Mouse (Mus musculus): Measurements from ENCODE around the gene Grk5.
"Not testable (repeated sequence)": the region's sequence is repeated elsewhere in the genome, so short reads cannot be mapped to it uniquely, and the experiment has no call there.

The Grk5 gene

DNA sequence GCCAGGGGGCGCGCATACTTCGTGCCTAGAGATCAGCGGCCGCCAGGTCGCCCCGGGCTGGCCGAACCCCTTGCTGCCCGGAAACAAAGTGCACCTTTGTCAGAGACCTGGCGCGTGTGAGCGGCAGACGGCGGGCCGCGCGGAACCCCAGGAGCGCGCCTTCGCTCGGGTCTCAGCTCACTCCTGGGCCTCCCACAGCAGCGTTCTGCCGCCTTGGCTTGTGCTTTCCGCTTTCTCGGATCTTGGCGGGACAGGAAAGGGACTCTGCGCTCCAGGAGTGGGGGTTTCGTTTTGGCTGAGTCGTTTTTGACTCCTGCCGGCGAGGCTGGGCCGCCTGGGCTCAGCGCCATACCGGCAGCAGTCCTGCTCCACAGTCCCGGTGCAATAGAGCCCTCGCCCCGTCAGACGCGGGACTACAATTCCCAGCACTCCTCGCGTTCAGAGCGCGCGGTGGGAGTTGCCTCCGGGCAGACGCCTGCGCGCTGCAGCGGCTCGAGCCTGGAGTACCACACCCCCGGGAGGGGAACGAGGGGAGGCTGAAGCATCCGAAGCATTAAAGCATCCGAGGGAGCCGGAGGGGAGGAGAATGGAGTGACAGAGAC, at the start of gene Grk5:
TSS of gene Grk5 (plus strand) at position 36 of the 602 bp plus-strand sequence.
- peak; percentile 94 for DNase-seq

DNA sequence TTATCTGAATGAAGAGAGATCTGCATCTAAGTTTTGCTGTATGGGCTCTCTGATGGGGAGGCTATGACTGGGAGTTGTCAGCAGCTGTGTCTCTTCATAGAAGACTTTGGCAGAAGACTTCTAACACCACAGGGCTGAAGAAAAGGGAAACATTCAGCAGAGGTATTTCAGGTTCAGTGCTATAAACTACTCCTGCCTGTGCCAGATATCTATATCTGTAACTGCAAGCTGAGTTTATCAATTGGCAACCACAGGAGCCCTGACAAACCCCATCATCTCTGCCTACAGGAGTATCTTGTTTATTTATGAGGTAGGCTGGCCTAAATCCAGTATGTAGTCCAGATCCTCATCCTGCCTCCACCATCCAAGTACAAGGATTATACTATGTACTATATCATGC, 46.2 kb upstream of the Grk5 start:
- DNase-seq: no peak

DNA sequence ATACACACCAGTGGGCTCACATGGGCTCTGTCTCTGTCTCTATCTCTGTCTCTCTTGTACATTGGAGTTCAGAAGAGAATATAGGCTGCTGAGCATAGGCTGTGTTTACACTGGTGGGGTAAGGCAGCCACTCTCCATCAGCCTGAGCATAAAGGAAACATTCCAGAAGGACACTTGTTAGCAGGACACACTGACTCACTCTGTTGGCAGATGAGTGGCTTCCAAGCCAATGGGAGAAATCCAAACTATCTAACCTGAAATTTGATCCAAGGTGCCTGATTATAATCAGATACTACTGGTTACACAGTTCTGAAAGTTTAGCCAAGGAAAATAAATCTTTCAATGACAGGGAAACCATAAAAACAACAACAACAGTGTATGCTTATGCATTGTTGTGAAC, 43.8 kb upstream of the Grk5 start:
- DNase-seq: no peak

DNA sequence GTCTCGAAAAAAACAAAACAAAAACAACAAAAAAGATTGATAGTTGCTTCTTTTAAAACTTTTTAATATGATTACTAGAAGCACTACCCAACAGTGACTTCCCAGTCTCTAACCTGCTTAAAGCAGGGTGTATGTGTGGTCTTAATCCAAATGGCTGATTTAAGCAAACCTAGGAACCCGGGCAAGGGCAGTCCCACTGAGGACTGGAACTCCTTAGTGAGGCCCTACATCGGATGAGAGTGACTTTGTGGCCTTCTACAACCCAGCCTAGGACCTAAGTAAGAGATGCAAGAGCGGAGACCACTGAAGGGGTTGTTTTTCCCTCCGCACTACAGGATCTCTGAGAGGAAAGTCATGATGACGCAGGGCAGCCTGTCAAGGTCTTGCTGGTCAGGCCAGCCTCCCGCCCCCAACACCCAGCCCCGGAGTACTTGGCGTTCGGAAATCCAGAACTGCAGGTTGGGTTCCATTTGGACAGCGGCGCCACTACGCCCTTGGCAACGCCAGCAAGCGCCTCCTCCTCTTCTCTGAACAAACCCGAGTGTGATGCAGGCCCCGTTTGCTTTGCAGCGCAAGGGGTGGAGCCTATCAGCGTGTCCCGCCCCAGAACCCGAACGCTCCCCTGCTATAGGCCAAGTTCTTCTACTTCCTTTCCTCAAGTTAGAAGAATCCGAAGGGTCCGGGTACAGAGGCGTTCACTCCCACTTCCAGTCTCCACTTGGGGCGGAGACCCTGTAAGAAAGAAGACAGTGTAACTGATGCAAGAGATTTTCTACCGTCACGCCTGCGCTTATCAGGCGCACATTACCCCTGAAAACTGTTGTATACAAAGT, 28.5 kb upstream of the Grk5 start, which contains the start of gene Sfxn4:
TSS of gene Sfxn4 (minus strand) at position 612 of the 833 bp plus-strand sequence.
- peak; percentile 96 for DNase-seq

DNA sequence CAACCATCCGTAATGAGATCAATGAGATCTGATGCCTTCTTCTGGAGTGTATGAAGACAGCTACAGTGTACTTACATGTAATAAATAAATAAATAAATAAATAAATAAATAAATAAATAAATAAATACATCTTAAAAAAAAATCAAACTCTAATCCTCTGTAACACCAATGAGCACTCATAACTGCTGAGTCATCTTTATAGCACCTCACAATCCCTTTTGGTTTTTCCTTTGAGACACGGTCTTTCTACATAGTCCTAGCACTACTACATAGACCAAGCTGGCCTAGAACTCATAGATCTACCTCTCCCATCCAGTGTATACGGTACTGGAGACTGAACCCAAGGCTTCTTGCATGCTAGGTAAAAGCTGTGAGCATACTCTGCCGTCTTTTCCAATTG, 23.4 kb upstream of the Grk5 start:
- DNase-seq: not testable (repeated sequence)

DNA sequence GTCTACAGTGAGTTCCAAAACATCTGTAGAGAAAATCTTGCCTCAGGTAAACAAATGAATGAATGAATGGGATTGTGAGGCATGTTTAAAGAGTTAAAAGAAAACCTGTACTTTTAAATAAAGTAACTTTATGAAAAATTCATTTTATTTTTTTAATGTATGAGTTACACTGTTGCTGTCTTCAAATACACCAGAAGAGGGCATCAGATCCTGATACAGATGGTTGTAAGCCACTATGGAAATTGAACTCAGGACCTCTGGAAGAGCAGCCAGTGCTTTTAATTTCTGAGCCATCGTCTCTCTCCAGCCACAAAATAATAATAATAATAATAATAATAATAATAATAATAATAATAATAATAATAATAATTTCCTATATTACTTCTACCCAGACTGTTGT, 19.1 kb upstream of the Grk5 start:
- no peak for DNase-seq

DNA sequence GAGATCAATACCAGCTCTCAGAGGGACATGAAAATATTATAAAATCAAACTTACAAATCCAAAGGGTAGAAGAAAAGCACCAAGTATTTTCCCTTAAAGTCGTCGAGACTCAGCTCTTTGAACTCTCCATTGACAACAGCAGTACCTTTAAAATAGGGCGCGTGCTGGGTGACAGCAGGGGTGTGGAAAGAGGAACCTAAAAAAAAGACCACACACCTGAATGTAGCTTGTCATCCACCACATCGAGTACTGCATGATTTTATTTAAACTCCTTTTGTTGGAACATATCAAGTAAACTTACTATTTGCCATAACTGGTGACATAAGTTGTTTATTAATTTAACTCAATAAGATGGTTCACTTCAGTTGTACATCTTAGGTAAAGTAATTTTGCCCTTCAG, 18.2 kb upstream of the Grk5 start:
- DNase-seq: no peak

DNA sequence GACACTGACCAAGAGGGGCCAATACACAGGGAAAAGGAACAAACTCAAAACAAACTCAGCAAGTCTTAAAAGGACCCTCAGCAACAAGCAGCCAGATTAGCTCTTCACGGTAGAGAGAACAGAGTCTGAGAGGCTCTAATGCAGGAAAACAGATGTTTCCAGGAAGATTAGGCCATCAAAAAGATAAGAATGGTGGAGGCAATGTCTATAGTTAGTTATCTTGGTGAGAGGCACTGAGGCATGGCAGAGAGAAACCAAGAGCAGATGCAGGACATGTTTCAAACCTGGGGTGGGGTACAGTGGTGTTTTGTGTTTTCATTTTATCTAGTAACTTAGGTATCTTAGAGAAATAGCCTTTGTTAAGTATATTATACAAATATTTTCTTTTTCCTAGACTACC, 17.3 kb upstream of the Grk5 start:
- DNase-seq: no peak

DNA sequence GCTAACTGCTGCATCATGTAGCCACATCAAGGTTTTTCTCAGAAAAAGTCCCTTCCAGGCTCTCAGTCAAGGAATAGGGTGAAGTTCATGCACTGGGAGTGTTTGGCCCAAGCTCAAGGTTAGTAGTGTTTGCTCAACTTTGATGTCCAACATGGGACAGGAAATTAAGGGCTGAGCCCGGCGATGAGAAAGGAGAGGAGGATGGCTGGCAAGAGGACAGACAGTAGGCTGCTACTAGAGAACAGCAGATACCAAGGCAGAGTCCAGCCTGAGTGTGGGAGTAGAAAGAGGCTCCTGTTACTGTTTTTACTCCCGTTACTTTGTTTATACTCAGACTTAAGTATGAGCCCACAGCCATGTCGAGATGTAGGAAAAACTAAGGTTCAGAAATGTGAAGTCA, 16.0 kb upstream of the Grk5 start:
- DNase-seq: peak; percentile 43

DNA sequence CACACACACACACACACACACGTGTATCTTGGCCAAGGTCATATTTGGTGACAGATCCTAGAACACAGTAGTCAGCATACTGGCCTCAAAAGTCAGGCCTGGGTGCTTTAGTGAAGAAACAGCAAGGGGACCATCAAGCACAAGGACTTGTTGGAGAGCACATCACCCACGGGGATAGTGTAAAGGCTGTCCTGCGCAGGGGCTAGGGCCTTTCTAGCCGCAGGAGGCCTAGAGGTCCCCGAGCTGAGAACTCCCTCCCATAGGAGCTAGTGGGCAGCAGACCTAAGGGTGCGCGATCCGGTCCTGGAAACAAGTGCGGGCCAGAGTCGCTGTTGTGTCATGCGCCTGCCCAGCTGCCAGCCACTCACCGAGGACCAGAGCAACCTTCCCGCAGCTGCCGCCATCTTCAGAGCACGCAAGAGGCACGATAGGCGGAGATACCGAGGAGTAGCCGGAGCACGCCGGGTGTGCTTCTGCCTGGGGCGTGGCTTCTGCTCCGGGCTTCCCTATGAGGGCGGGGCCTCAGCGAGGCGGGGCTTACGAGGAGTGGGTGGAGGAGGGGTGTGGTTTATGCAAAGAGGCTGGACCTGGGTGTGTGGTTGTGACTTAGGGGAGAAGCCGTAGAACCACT, 15.4 kb upstream of the Grk5 start, which contains the start of gene Prdx3:
TSS of gene Prdx3 (minus strand) at position 493 of the 631 bp plus-strand sequence.
- DNase-seq: peak; percentile 97

DNA sequence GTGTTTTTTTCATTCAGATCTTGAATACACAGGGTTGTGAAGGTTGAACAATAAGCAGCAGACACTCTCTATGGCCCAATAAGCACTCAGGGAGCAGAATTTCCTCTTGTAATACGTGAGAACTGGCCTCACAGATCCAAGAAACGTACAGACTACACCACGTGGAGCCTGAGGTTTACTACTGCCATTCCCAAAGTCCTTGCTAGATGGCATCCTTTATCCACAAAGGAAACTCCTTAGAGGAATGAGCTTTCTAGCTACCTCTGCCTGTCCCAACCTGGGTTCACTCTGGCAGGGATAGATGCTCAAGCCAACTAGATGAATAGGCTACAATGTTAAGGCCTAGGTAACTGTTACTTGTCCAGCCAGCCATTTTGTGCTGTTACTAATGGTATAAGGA, 6.4 kb upstream of the Grk5 start:
- peak; percentile 39 for DNase-seq

DNA sequence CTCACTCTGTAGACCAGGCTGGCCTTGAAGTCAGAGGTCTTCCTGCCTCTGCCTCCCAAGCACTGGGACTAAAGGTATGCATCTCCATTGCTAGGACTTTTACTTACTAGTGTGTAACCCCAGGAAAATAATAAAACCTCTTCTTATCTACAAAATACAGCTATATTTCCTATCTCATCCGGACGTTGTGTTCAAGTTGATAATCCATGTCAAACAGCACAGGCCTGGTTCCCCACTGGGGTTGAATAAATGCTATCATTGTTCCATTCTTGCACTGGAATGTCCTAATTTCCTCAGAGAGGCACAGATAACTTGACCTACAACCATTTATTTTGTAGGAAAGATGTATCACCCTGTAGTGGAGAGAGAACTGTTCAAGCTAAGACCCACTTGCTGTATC, 1.9 kb upstream of the Grk5 start:
- no peak for DNase-seq

DNA sequence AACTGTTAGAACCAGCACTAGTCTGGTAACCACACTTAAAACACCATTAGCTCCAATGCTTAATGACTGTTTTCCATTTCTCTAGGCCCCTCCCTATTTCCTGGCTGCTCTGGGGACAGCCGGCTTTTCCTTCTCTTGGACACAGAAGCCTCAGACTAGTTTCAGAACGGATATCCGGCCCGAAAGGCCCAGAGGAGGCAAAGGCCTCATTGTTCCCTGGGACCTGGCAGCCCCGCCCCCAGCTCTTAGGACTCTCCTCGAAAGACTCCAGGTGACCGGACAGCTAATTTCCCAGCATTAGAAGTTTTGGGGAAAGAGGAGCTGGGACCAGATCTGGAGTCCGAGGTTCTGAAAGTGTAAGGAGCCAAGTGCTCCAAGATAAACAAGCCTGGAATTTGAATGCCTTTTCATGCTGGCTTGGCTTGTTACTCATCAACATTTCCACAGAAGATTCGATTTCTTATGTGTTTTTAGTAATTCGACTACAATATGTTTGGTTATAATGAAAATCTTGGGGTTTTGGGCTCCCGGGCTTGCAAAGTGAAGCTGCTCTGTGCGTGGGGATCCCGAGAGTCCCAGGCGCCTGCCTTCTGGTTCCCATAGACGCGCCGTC, 342 bp upstream of the Grk5 start:
- DNase-seq: peak; percentile 81

DNA sequence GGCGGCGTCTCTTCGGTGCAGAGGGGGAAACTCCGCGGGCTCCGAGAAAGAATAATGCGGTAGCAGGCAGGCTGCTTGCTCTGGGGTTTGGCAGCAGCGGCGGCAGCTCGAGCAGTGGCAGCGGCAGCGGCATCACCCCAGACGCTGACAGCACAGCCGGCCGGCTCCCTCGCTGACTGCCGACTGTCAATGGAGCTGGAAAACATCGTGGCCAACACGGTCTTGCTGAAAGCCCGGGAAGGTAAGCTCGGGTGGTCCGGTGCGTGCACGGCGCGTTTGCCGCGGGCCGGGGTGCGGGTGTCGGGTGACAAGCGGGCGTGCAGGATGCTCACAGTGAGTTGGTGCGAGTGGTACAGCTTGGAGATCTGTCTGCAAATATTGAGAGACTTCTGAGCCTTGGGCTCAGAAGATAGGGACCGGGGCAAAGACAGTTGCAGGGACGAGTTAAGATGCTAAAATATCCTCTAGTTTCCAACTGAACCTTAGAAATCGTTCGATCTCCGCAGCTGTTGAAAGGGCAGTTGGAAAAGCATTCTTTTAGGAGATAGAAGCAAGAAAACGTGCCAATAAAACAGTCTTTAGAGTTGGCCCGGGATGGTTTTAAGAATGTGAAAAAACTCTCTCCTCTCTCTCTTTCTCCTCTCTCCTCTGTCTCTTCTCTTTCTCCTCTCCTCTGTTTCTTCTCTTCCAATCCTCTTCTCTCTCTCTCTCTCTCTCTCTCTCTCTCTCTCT, 1.0 kb downstream of the Grk5 start:
- no peak for DNase-seq

DNA sequence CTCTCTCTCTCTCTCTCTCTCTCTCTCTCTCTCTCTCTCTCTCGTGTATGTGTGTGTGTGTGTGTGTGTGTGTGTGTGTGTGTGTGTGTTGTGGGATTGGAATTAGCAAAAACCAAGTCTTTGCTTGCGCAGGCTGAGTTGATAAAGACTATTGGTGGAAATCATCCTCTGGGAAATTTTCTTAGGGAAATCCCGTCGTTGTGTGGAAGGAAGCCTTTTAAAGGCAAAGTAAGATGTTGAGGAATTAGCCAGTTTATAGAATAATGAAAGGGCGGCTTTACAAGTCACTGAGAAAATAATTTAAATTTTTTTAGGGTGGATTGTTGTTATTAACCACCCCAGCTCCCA, 1.5 kb downstream of the Grk5 start:
- DNase-seq: no peak

DNA sequence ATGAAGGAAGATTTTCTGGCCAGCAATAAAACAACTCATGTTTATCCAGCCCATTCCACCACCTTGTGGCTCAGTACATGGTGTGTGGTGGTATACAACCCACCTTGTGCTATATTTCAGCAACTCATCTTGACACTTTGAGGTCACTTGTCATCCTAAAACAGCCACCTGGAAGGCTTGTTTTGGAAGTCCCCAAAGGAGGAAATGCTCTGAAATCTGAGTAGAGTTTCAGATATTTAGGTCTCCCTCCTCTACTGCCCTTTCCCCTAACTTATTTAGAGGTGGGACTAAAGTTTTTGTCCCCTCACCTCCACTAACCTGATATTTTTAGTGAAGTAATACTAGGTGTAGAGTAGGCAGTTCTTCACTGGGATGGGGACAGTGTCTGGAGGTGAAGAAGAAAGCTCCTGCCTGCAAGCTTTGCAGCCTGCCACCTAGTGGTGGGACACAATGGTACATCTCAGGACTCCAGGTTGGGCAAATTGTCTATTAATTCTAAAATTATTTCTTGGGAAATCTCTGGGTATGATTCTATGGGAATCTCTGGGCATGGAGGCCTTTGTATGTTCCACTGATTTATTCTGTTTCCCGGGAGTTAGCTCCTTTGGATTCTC, 2.5 kb downstream of the Grk5 start:
- peak; percentile 40 for DNase-seq

DNA sequence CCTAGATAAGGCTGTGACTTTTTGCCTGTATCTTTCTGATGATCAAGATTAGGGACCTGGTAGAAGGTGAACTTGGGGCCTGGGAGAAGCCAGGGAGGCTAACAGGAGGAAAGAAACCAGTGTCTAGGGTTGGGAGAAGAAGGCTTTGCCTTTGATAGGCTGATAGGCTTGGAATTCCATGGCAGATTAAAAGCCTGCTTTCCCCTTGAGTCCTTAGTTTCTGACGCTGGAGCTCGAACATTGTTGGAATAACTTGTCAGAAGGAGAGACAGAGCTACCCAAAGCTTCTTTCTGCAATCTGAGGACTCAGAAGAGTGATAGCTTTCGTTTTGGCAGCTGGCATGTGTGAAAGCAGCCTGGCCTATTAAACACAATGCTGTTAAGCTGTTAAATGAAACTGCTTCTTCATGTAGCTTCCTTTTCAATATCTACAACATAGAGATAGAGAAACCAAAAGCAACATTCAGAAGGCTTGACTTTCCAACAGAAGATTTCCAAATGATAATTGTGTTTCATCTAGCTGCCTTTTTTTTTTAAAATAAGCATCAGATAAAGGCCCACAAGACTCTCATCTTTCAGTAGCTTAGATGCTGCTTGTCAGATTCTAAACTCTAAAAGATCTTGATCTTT, 5.8 kb downstream of the Grk5 start:
- no peak for DNase-seq

DNA sequence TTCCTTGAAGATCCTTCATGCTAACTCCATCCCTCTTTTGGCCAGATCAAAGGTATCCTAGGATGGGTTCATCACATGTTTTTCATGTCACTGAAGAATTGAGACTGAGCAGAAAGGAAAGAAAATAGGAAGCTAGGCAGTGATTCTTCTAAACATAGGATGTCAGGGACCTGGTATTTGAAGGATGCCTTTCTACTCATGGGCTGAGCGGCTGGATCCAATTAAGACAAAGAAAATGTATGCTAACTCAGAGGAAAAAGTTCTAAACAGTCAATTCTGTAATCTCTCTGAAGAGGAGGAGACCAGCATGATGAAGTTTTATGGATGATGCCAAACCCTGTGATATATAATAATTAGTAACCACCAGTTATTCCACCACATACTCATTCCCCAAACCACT, 13.6 kb downstream of the Grk5 start:
- no peak for DNase-seq

DNA sequence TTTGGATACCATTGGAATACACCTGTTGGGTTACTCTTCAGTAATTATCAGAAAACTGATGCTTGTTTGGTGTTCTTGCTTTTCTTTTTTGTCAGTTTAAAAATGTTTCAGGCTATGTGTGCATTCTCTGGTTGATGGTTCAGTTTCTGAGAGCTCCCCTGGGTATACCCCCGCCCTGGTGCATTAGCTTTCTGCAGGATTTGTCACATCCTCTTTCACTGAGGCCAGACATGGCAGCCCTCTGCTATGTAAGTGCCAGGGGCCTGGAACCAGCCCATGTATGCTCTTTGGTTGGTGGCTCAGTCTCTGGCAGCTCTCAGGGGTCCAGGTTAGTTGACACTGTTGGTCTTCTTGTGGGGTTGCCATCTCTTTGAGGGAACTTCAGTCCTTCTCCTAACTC, 14.4 kb downstream of the Grk5 start:
- DNase-seq: no peak

DNA sequence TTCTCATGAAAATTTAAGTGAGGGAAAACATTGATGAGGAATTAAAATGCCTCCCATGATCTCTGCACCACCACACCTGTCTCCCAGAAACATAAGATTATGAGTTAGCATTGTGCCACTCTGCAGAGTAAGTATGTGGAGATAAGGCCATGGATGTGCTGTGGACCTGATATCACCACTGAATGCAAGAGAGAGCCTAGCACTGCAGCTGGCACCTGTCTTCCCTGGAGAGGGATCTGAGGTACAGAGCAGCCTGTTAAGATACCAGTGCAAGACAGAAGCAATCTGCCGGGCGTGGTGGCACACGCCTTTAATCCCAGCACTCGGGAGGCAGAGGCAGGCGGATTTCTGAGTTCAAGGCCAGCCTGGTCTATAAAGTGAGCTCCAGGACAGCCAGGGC, 15.9 kb downstream of the Grk5 start:
- no peak for DNase-seq

DNA sequence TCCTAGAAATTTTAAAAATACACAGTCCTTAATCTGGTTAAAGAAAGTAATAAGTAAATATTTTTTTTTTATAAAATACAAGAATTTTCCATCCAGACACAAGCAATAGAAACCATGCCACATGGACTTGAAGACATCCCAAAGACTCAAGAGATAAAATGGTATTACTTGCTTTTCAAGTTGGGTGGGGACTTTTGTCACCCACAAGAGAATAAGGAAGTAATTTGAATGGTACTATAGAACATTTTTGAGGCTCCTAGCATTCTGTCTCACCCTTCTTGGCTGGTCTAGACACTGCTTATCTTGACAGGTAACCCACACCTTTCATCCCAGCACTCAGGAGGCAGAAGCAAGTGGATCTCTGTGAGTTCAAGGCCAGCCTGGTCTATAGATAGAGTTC, 20.8 kb downstream of the Grk5 start:
- DNase-seq: no peak

DNA sequence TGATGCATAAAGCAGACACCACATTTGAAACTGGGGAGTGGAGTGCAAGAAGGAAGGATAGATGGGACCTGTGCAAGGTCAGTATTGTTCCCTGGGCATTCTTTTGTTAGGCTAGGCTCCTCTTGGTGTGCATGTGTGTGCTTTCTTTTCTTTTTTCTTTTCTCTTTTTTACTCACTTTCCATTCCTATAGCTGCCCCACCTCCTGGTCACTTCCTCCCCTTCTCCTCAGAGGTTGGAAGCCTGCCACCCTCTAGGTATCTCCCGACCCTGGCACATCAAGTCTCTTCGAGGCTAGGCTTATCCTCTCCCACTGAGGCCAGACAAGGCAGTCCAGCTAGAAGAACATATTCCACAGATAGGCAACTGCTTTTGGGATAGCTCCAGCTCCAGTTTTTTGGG, 22.1 kb downstream of the Grk5 start:
- no peak for DNase-seq

All from kidney, adult 11 months (tissue).